Mouse (Mus musculus): ENCODE measurements around the gene Rxfp2.

Gene Rxfp2

GRCm38 (mm10) chr5:150036918-150037317 is 18.4 kb downstream of the Rxfp2 start:
- DNase-seq (ENCODE audit: low read depth, low spot score): no peak

- peak; percentile 60 for DNase-seq (ENCODE audit: low read depth, low spot score)
These were observed 26.1 kb downstream of the Rxfp2 start for GRCm38 (mm10) chr5:150044533-150044932.

DNA sequence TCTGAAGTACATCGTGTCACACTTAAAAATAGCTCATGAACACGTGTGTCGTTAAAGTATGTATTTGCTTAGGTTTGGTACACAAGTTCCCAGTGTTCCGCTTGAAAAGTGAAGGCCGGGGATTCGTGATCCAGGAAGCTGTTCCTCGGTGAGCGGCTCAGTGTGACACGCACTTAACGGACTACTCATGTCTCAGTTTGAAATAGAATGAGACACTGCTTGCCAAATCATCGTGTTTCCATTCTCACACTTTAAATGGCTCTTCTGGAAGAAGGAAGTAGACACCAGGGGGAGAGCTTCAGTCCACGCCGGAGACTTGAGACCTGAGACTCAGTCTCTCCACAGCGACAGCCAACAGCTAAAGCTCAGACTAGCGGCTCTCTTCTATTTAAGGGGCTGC is 28.0 kb downstream of the Rxfp2 start:
- no peak for DNase-seq (ENCODE audit: low read depth, low spot score)

- DNase-seq (ENCODE audit: low read depth, low spot score): peak; percentile 81
These were observed 31.5 kb downstream of the Rxfp2 start for GRCm38 (mm10) chr5:150049946-150050345.

DNA sequence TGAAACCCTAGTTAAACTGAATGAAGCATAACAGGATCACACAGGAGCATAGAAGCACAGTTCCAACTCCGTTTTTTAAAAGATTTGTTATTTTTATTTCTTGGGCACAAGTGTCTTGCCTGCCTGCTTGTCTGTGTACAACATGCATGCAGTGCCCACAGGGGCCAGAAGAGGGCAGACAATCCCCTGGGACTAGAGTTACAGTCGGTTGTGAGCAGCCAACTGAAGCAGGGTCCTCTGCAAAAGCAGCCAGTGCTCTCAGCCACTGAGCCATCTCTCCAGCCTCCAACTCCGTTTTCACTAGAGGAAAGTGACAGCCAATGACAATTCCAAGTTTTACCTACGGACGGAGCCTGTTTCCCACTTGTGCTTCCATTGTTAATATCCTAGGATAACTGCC is 33.4 kb downstream of the Rxfp2 start:
- peak; percentile 85 for DNase-seq (ENCODE audit: low read depth, low spot score)

DNA sequence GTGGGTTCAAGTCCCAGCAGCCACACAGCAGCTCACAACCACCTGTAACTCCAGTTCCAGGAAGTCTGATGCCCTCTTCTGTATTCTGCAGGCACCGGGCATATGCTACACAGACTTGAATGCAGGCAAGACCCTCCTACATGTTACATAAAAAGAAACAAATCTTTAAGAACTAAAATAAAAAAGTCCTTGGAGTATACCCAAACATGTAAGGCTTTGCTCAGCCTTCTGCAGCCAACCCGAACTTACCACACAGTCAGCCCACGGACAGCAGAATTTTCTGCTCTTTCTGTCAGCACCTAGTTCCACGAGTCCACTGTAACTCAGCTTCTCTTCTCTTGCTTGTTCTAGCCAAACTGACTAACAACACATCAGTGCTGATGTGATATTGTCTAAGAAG is 34.8 kb downstream of the Rxfp2 start:
- no peak for DNase-seq (ENCODE audit: low read depth, low spot score)

- DNase-seq (ENCODE audit: low read depth, low spot score): peak; percentile 52
These were observed 35.5 kb downstream of the Rxfp2 start for GRCm38 (mm10) chr5:150053956-150054355.

DNA sequence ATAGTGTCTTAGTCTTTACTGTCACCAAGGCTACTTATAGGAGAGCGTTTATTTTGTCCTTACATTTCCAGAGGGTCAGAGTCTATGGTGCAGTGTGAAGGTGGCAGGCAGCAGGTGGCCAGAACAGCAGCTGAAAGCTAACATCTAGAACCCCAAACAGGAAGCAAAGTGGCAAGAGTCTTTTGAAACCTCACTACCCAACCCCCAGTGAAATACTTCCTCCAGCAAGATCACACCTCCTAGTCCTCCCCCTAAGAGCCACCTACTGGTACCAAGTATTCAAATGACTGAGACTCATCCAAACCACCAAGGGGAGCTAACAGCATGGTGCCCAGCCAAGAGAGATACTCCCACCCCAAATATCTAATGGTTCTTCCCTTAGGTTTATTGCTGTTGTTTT is 36.8 kb downstream of the Rxfp2 start:
- DNase-seq (ENCODE audit: low read depth, low spot score): no peak

DNA sequence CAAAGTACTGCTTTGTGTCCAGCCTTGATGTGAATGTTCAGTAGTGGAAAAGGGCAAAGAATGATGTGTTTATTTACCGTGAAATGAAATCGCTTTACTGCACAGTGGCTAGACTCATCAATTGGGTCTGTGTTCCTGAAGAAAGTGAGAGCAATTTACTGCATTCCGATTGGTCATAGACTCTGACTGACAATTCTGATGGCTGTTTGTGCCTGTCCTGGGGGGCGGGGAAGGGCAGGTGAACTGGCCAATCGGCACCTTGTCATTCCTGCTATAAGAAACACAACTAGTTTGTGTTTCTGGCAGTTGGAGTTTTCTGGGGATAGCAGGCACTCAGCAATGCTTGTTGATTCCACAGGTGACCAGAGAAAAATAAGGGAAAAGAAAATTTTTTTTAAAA is 37.6 kb downstream of the Rxfp2 start:
- DNase-seq (ENCODE audit: low read depth, low spot score): no peak

GRCm38 (mm10) chr5:150058845-150059244 is 40.4 kb downstream of the Rxfp2 start:
- peak; percentile 44 for DNase-seq (ENCODE audit: low read depth, low spot score)

DNA sequence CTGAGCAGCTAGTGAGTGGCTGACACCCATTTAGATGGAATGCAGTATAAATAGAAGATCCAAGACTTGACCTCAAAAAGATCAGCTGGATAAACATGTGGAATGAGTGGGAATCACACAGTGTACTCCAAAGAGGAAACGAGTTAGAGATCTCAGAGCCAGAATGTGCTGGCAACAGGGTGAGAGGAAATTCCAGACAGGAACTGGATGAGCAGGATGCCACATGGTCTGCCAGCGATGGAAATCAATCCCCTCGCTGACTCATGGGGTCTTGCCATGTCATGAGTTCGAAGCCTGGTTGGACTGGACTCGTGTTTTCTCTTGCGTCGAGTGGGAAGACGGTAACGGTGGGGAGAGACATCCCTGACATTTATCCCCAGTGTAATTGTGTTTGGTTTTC is 41.0 kb downstream of the Rxfp2 start:
- no peak for DNase-seq (ENCODE audit: low read depth, low spot score)

GRCm38 (mm10) chr5:150061086-150061485 is 42.6 kb downstream of the Rxfp2 start:
- DNase-seq (ENCODE audit: low read depth, low spot score): no peak

- DNase-seq (ENCODE audit: low read depth, low spot score): peak; percentile 28
These were observed 45.8 kb downstream of the Rxfp2 start for GRCm38 (mm10) chr5:150064286-150064685.

DNA sequence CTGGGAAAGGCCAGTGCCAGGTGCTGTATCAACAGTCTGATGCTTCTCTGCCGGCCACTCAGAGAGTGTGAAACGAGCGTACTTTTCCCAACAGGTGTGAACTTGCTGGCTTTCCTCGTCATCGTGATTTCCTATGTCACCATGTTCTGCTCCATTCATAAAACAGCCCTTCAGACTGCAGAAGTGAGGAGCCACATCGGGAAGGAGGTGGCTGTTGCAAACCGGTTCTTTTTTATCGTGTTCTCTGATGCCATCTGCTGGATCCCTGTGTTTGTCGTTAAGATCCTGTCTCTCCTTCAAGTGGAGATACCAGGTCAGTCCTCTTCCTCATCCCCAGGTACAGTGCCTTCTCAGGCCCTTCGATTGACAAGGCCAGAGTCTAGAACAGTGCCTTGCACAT is 51.6 kb downstream of the Rxfp2 start:
- DNase-seq (ENCODE audit: low read depth, low spot score): peak; percentile 26

- DNase-seq (ENCODE audit: low read depth, low spot score): no peak
These were observed 53.3 kb downstream of the Rxfp2 start for GRCm38 (mm10) chr5:150071738-150072137.

DNA sequence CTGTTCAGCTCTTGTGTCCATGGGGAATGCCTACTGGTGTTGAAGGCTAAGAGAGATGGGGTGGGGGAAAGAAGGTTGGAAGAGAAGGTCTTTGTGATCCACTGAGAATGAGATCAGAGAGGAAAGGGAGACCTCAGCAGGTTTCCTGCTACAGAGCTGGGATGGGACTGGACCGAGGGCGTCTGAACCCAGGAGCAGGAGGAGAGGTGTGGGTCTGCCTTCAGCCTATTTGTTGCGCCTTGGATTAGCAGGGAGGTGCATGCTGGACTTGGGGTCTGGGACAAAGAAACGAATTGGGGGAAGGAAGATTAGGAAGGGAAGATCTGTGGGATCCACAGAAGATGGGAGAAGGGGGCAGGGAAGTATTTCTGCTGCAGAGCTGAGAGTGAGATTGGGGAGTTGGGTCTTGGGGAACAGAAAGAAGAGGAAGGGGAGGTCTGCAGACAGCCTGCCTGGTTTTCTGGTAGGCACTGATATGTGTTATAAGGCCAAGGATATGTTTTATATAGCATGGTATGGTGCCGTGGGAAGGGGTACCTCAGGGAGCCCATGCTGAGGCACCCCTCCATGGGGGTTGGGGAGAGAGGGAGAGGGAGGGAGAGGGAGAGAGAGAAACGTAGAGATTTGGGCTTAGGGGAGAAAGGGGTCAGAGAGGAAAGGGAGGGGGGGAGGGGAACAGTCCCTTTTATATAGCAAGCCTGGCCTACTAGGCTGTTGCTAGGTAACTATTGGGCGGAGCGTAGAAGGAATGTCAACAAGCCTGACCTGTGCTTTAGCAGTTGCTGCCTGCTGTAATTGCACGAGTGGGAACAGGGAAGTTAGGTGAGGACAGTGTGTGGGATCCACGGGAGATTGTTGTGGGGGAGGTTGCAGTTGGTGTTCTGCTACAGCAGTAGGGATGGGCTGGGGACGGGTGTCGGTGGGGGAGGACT is 61.7 kb downstream of the Rxfp2 start:
- DNase-seq (ENCODE audit: low read depth, low spot score): peak; percentile 90

DNA sequence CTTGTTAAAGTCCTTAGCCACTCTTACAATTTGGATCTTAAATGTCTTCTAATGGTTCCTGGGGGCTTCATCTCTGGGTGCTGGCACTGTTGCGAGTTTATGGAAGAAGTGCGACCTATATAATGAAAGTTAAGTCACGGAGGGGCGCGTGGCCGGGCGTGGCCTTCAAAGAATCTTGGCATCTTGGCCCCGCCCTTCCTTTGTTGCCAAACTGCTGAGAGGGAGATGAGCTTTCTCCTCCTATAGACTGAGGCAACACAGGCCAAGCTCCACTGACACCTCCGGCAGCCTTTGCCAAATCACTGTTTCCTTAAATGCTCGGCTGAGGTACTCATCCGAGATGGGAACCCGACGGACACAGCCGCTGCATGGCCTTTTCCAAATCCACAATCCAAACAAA is 64.2 kb downstream of the Rxfp2 start:
- DNase-seq (ENCODE audit: low read depth, low spot score): peak; percentile 72

GRCm38 (mm10) chr5:150083190-150083589 is 64.7 kb downstream of the Rxfp2 start:
- peak; percentile 34 for DNase-seq (ENCODE audit: low read depth, low spot score)

- DNase-seq (ENCODE audit: low read depth, low spot score): peak; percentile 81
These were observed 79.1 kb downstream of the Rxfp2 start for GRCm38 (mm10) chr5:150097620-150098019.

- DNase-seq (ENCODE audit: low read depth, low spot score): peak; percentile 23
These were observed 80.3 kb downstream of the Rxfp2 start for GRCm38 (mm10) chr5:150098754-150099153.

DNA sequence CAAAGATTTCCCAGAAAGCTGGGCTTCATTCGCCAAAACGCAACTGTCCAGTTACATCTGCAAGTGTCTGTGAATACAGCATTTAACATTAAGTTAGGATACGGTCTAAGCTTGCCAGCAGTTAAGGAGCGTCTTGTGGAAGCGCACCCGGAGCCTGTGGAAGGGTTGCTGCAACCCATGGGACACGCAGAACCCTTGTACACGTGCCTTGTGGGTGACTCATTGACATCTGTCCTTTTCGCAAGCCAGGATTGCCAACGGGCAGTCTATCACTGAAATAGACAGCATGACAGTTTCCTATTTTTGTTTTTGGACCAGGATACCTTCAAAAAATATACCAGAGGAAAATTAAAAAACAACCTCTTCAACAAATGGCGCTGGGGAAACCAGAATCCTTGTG is 83.3 kb downstream of the Rxfp2 start:
- DNase-seq (ENCODE audit: low read depth, low spot score): no peak

DNA sequence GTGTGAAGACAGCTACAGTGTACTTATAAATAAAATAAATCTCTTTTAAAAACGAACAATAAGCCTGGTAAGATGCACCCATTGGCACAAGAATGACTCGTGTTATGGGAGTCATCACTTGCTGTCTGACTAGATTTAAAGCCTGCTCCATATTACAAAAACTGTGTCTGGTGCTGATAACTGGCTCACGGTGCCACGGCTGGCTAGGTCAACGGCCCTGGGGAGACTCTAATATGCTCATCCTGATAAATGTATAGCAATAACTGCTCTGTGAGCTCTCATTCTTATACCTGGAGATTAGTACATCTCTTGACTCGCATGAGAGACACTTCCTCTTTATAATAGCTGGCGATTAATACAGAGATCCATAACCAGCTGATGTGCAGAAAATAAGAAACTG is 87.9 kb downstream of the Rxfp2 start:
- no peak for DNase-seq (ENCODE audit: low read depth, low spot score)

GRCm38 (mm10) chr5:150111236-150111635 is 92.8 kb downstream of the Rxfp2 start:
- peak; percentile 46 for DNase-seq (ENCODE audit: low read depth, low spot score)
